Mouse (Mus musculus) forebrain, embryonic 16.5 days (tissue): ENCODE data around the gene Hspb2. TPM values are rescaled to one million over a fixed set of nuclear protein-coding genes. Genes with fewer than 3 reads are reported as not detected.

Experiments
- ATAC-seq: fragments of 200-750 bp; cut with Nextera tagmentation; 2 replicates; pipeline ENCODE4 v1.8.0; 2017; ENCODE audit warnings: mild to moderate bottlenecking, moderate library complexity
- H3K27ac ChIP-seq: fragments of 300-500 bp; sonication (generic); 2 replicates; pipeline ENCODE4 v1.5.1; 2014; ENCODE audit warnings: low read length, control low read depth
- H3K27me3 ChIP-seq: fragments of 300-500 bp; sonication (generic); replicated peaks from 2 replicates; pipeline ENCODE4 v1.6.1; 2014; ENCODE audit warnings: low read length; ENCODE audit not compliant: control insufficient read depth, insufficient read depth
- H3K36me3 ChIP-seq: fragments of 300-500 bp; sonication (generic); 2 replicates; pipeline ENCODE4 v1.6.1; 2014; ENCODE audit not compliant: control insufficient read depth, insufficient read depth
- H3K4me1 ChIP-seq: fragments of 300-500 bp; sonication (generic); replicated peaks from 2 replicates; pipeline ENCODE4 v1.6.1; 2014; ENCODE audit warnings: low read length; ENCODE audit not compliant: control insufficient read depth, insufficient read depth
- H3K4me2 ChIP-seq: fragments of 300-500 bp; sonication (generic); 2 replicates; pipeline ENCODE4 v1.6.1; 2014; ENCODE audit warnings: mild to moderate bottlenecking, low read length, control low read depth
- H3K4me3 ChIP-seq: fragments of 300-500 bp; sonication (generic); replicated peaks from 2 replicates; pipeline ENCODE4 v1.5.1; 2014; ENCODE audit warnings: mild to moderate bottlenecking, low read length, control low read depth
- H3K9ac ChIP-seq: fragments of 300-500 bp; sonication (generic); replicated peaks from 2 replicates; pipeline ENCODE4 v1.6.1; 2014; ENCODE audit warnings: low read depth, low read length, control low read depth
- H3K9me3 ChIP-seq: fragments of 300-500 bp; sonication (generic); 2 replicates; pipeline ENCODE4 v1.6.1; 2016; ENCODE audit warnings: low read length; ENCODE audit not compliant: control insufficient read depth
- WGBS: fragments of 180-500 bp; shearing (Covaris S2); extraction: QIAGEN DNeasy Blood & Tissue Kit; methylation state at CpG from one replicate; pipeline ENCODE4 v1.1.7; 2014; 5-methylcytosine and 5-hydroxymethylcytosine counted together
- polyA plus RNA-seq: library from polyadenylated mRNA; unstranded; fragments of >200 nt; fragmentation: Nextera tagmentation; extraction: Ambion mirVana; gene quantifications from 2 replicates; pipeline ENCODE4 v1.2.1, GENCODE M21; 2015

The Hspb2 gene
- polyA plus RNA-seq, 1 experiment from 2014 or later, result 0.81 TPM

- H3K4me2 ChIP-seq, result no peak overlapping the region
- no peak overlapping the region for H3K9ac ChIP-seq
- no peaks in the 10 kb centered on the region for H3K9me3 ChIP-seq
- no peak overlapping the region for H3K27ac ChIP-seq
- 40% methylated on average over 6 of the region's 6 CpGs for WGBS
- no peak for ATAC-seq
- no peak overlapping the region for H3K4me3 ChIP-seq
- no peaks in the 10 kb centered on the region; the same call in 1 of the 2 replicates for H3K4me1 ChIP-seq
- H3K27me3 ChIP-seq, result 0 out of 2 replicates have a peak, but pooled peaks cover 4% of the 10 kb centered on the region
- H3K36me3 ChIP-seq, result no peaks in the 10 kb centered on the region
Observed at GRCm38 (mm10) chr9:50704907-50705306, 47.2 kb downstream of the Hspb2 start.

Other genes with a start within 250 kb of the Hspb2 start
- gene Pts, start 223.6 kb downstream of the Hspb2 start, polyA plus RNA-seq, result 86.8 and 94.1 TPM in 2 replicates
- 15.8 and 16.5 TPM in 2 replicates for gene Il18, start 197.5 kb downstream of the Hspb2 start, polyA plus RNA-seq
- 0.52 and 0.61 TPM in 2 replicates for gene Bco2, start 197.2 kb downstream of the Hspb2 start, polyA plus RNA-seq
- not detected in 2 replicates for gene Tex12, start 191.0 kb downstream of the Hspb2 start, polyA plus RNA-seq
- gene Sdhd, start 148.5 kb downstream of the Hspb2 start, polyA plus RNA-seq, result 205 and 215 TPM in 2 replicates
- gene Timm8b, start 148.4 kb downstream of the Hspb2 start, polyA plus RNA-seq, result 308 and 327 TPM in 2 replicates
- gene Pih1d2, start 135.0 kb downstream of the Hspb2 start, polyA plus RNA-seq, result 2.7 and 4.1 TPM in 2 replicates
- gene Nkapd1, start 134.9 kb downstream of the Hspb2 start, polyA plus RNA-seq, result 19.7 and 20.6 TPM in 2 replicates
- gene Dlat, start 92.6 kb downstream of the Hspb2 start, polyA plus RNA-seq, result 43.4 and 44.3 TPM in 2 replicates
- gene Dixdc1, start 12.8 kb downstream of the Hspb2 start, polyA plus RNA-seq, result 28.5 and 29.7 TPM in 2 replicates
- gene 2310030G06Rik, start 5.8 kb downstream of the Hspb2 start, polyA plus RNA-seq, result 1.5 and 1.7 TPM in 2 replicates
- gene Cryab, start 1.0 kb downstream of the Hspb2 start, polyA plus RNA-seq, result 10.1 and 17.3 TPM in 2 replicates
- gene Fdxacb1, start 15.9 kb upstream of the Hspb2 start, polyA plus RNA-seq, result 12.0 and 13.3 TPM in 2 replicates
- 51.0 and 54.1 TPM in 2 replicates for gene Alg9, start 22.7 kb upstream of the Hspb2 start, polyA plus RNA-seq
- 52.5 and 56.1 TPM in 2 replicates for gene 1110032A03Rik, start 23.2 kb upstream of the Hspb2 start, polyA plus RNA-seq
- 86.4 and 104 TPM in 2 replicates for gene Ppp2r1b, start 92.9 kb upstream of the Hspb2 start, polyA plus RNA-seq